Mouse (Mus musculus) limb, embryonic 12.5 days (tissue): ENCODE results near the gene Iqsec2. TPM values are rescaled to one million over a fixed set of nuclear protein-coding genes. Genes with fewer than 3 reads are reported as not detected.

Experiments
- ATAC-seq: fragments of 200-750 bp; cut with Nextera tagmentation; 2 replicates; pipeline ENCODE4 v1.8.0; 2017; ENCODE audit warnings: low read depth, moderate TSS enrichment; ENCODE audit not compliant: insufficient number of reproducible peaks, insufficient read depth, low FRiP score, low TSS enrichment
- H3K27ac ChIP-seq: fragments of 300-500 bp; sonication (generic); 2 replicates; pipeline ENCODE4 v1.5.1; 2016; ENCODE audit warnings: mild to moderate bottlenecking, moderate library complexity
- H3K27me3 ChIP-seq: fragments of 300-500 bp; sonication (generic); 2 replicates; pipeline ENCODE4 v1.6.1; 2016; ENCODE audit warnings: mild to moderate bottlenecking, moderate library complexity
- H3K36me3 ChIP-seq: fragments of 300-500 bp; sonication (generic); 2 replicates; pipeline ENCODE4 v1.6.1; 2016; ENCODE audit warnings: mild to moderate bottlenecking, moderate library complexity
- H3K4me1 ChIP-seq: fragments of 300-500 bp; sonication (generic); replicated peaks from 2 replicates; pipeline ENCODE4 v1.6.1; 2016
- H3K4me2 ChIP-seq: fragments of 300-500 bp; sonication (generic); 2 replicates; pipeline ENCODE4 v1.6.1; 2016; ENCODE audit warnings: mild to moderate bottlenecking, moderate library complexity
- H3K4me3 ChIP-seq: fragments of 300-500 bp; sonication (generic); replicated peaks from 2 replicates; pipeline ENCODE4 v1.5.1; 2016; ENCODE audit warnings: mild to moderate bottlenecking
- H3K9ac ChIP-seq: fragments of 300-500 bp; sonication (generic); replicated peaks from 2 replicates; pipeline ENCODE4 v1.6.1; 2016; ENCODE audit warnings: mild to moderate bottlenecking, moderate library complexity
- H3K9me3 ChIP-seq: fragments of 300-500 bp; sonication (generic); 2 replicates; pipeline ENCODE4 v1.6.1; 2016; ENCODE audit warnings: mild to moderate bottlenecking, moderate library complexity
- WGBS: fragments of 180-500 bp; shearing (Covaris S2); methylation state at CpG from one replicate; pipeline ENCODE4 v1.1.7; 2016; 5-methylcytosine and 5-hydroxymethylcytosine counted together
- polyA plus RNA-seq: library from polyadenylated mRNA; unstranded; fragments of >200 nt; fragmentation: Nextera tagmentation; extraction: Ambion mirVana; gene quantifications from 2 replicates; pipeline ENCODE4 v1.2.1, GENCODE M21; 2016

Gene Iqsec2
- 1.4 TPM in 2 replicates for polyA plus RNA-seq

- Histone ChIP-seq H3K36me3 (no peaks in the 10 kb centered on the region), H3K9ac (peak within 1 kb of the TSS; percentile 68), H3K27me3 (peaks cover 77% of the 10 kb centered on the region), H3K4me1 (no peaks in the 10 kb centered on the region; the same call in 1 of the 2 replicates), H3K4me2 (peak within 1 kb of the TSS; percentile 76), H3K27ac (no peak within 1 kb of the TSS), H3K4me3 (peak within 1 kb of the TSS; percentile 64), H3K9me3 (no peaks in the 10 kb centered on the region)
- 5% methylated on average over 31 of the region's 78 CpGs for WGBS
- ATAC-seq: peak; percentile 71
Observed at GRCm38 (mm10) chrX:152143941-152144741, at the start of gene Iqsec2. Gene Iqsec2, plus strand, starts transcription at chrX:152144268.

- Histone ChIP-seq H3K9me3 (no peaks in the 10 kb centered on the region), H3K4me3 (no peak overlapping the region), H3K27ac (no peak overlapping the region), H3K9ac (no peak overlapping the region), H3K27me3 (peaks cover 51% of the 10 kb centered on the region), H3K4me2 (no peak overlapping the region), H3K4me1 (no peaks in the 10 kb centered on the region), H3K36me3 (no peaks in the 10 kb centered on the region)
- 36% methylated on average over 1 of the region's 1 CpGs for WGBS
- no peak for ATAC-seq
Observed at GRCm38 (mm10) chrX:152097572-152097971, 46.5 kb upstream of the Iqsec2 start.

GRCm38 (mm10) chrX:152121687-152122086 lies 22.4 kb upstream of the Iqsec2 start:
- 85% methylated on average over 1 of the region's 1 CpGs for WGBS
- Histone ChIP-seq H3K4me1 (no peaks in the 10 kb centered on the region), H3K27ac (no peak overlapping the region), H3K27me3 (peaks cover 47% of the 10 kb centered on the region), H3K9ac (no peak overlapping the region), H3K9me3 (no peaks in the 10 kb centered on the region), H3K4me2 (no peak overlapping the region), H3K4me3 (no peak overlapping the region), H3K36me3 (no peaks in the 10 kb centered on the region)
- ATAC-seq: no peak

GRCm38 (mm10) chrX:152130777-152131176 lies 13.3 kb upstream of the Iqsec2 start:
- no peak overlapping the region for H3K4me2 ChIP-seq

GRCm38 (mm10) chrX:152132029-152132428 lies 12.0 kb upstream of the Iqsec2 start:
- H3K9me3 ChIP-seq: no peaks in the 10 kb centered on the region
- no peak overlapping the region for H3K27ac ChIP-seq
- no peak overlapping the region for H3K4me2 ChIP-seq
- H3K4me3 ChIP-seq: no peak overlapping the region
- WGBS: 88% methylated on average over 2 of the region's 2 CpGs
- H3K9ac ChIP-seq: no peak overlapping the region
- peaks cover 53% of the 10 kb centered on the region for H3K27me3 ChIP-seq
- ATAC-seq: no peak
- H3K36me3 ChIP-seq: no peaks in the 10 kb centered on the region
- no peaks in the 10 kb centered on the region for H3K4me1 ChIP-seq

More at GRCm38 (mm10) chrX:152130777-152131176, 13.3 kb upstream of the Iqsec2 start:
- H3K36me3 ChIP-seq: no peaks in the 10 kb centered on the region
- no peaks in the 10 kb centered on the region for H3K9me3 ChIP-seq
- ATAC-seq: no peak
- no peak overlapping the region for H3K27ac ChIP-seq
- WGBS: 59% methylated on average over 3 of the region's 3 CpGs
- H3K4me3 ChIP-seq: no peak overlapping the region
- H3K4me1 ChIP-seq: no peaks in the 10 kb centered on the region
- no peak overlapping the region for H3K9ac ChIP-seq
- peaks cover 52% of the 10 kb centered on the region for H3K27me3 ChIP-seq

GRCm38 (mm10) chrX:152135195-152135594 lies 8.9 kb upstream of the Iqsec2 start:
- H3K4me1 ChIP-seq: no peaks in the 10 kb centered on the region
- no peak overlapping the region for H3K27ac ChIP-seq
- 69% methylated on average over 2 of the region's 2 CpGs for WGBS
- no peak overlapping the region for H3K4me2 ChIP-seq
- no peak overlapping the region for H3K9ac ChIP-seq
- ATAC-seq: no peak
- peaks cover 61% of the 10 kb centered on the region for H3K27me3 ChIP-seq
- H3K36me3 ChIP-seq: no peaks in the 10 kb centered on the region
- no peak overlapping the region for H3K4me3 ChIP-seq
- H3K9me3 ChIP-seq: no peaks in the 10 kb centered on the region

- no peak for ATAC-seq
- no peaks in the 10 kb centered on the region for H3K36me3 ChIP-seq
- peaks cover 72% of the 10 kb centered on the region for H3K27me3 ChIP-seq
- no peaks in the 10 kb centered on the region; the same call in 1 of the 2 replicates for H3K4me1 ChIP-seq
- H3K4me3 ChIP-seq: peak overlapping the region; percentile 64
- H3K27ac ChIP-seq: no peak overlapping the region
- H3K4me2 ChIP-seq: peak overlapping the region; percentile 76
- WGBS: 14% methylated on average over 40 of the region's 42 CpGs
- peak overlapping the region; percentile 68 for H3K9ac ChIP-seq
- no peaks in the 10 kb centered on the region for H3K9me3 ChIP-seq
Observed at GRCm38 (mm10) chrX:152144742-152145214, 710 bp downstream of the Iqsec2 start.

GRCm38 (mm10) chrX:152146150-152146549 lies 2.1 kb downstream of the Iqsec2 start:
- ATAC-seq: no peak; the same call in 1 of the 2 replicates
- peak overlapping the region; percentile 23; the same call in 1 of the 2 replicates for H3K4me2 ChIP-seq
- WGBS: 43% methylated on average over 1 of the region's 1 CpGs

GRCm38 (mm10) chrX:152146691-152147090 lies 2.6 kb downstream of the Iqsec2 start:
- H3K4me1 ChIP-seq: no peaks in the 10 kb centered on the region; the same call in 1 of the 2 replicates
- peaks cover 80% of the 10 kb centered on the region for H3K27me3 ChIP-seq
- H3K9ac ChIP-seq: no peak overlapping the region
- H3K36me3 ChIP-seq: no peaks in the 10 kb centered on the region
- no peak overlapping the region for H3K4me3 ChIP-seq
- H3K4me2 ChIP-seq: no peak overlapping the region
- 86% methylated on average over 2 of the region's 2 CpGs for WGBS
- H3K9me3 ChIP-seq: no peaks in the 10 kb centered on the region
- no peak for ATAC-seq
- H3K27ac ChIP-seq: no peak overlapping the region

More at GRCm38 (mm10) chrX:152146150-152146549, 2.1 kb downstream of the Iqsec2 start:
- no peak overlapping the region for H3K4me3 ChIP-seq
- H3K27ac ChIP-seq: no peak overlapping the region
- H3K36me3 ChIP-seq: no peaks in the 10 kb centered on the region
- H3K9ac ChIP-seq: no peak overlapping the region
- H3K27me3 ChIP-seq: peaks cover 76% of the 10 kb centered on the region
- no peaks in the 10 kb centered on the region for H3K9me3 ChIP-seq
- H3K4me1 ChIP-seq: no peaks in the 10 kb centered on the region; the same call in 1 of the 2 replicates

- Histone ChIP-seq H3K4me3 (no peak overlapping the region), H3K4me2 (no peak overlapping the region), H3K36me3 (no peaks in the 10 kb centered on the region), H3K9ac (no peak overlapping the region), H3K27ac (no peak overlapping the region), H3K9me3 (no peaks in the 10 kb centered on the region), H3K27me3 (peaks cover 75% of the 10 kb centered on the region), H3K4me1 (no peaks in the 10 kb centered on the region; the same call in 1 of the 2 replicates)
- ATAC-seq: peak; percentile 81; the same call in 1 of the 2 replicates
- WGBS: 38% methylated on average over 5 of the region's 5 CpGs
Observed at GRCm38 (mm10) chrX:152147451-152148116, 3.5 kb downstream of the Iqsec2 start.

- Histone ChIP-seq H3K4me2 (no peak overlapping the region), H3K4me1 (no peaks in the 10 kb centered on the region; the same call in 1 of the 2 replicates), H3K9ac (no peak overlapping the region), H3K36me3 (no peaks in the 10 kb centered on the region), H3K27ac (no peak overlapping the region), H3K27me3 (peaks cover 69% of the 10 kb centered on the region), H3K4me3 (no peak overlapping the region), H3K9me3 (no peaks in the 10 kb centered on the region)
- no peak for ATAC-seq
- WGBS: 89% methylated on average over 5 of the region's 5 CpGs
Observed at GRCm38 (mm10) chrX:152148706-152149105, 4.6 kb downstream of the Iqsec2 start.
